Mouse (Mus musculus) lung, adult 2 months (tissue): ENCODE measurements around the gene Grhl3.

Source experiments
- CTCF ChIP-seq: fragments of 200-500 bp; IDR thresholded peaks from 2 replicates; pipeline ENCODE4 v1.5.1; 2011; ENCODE audit warnings: mild to moderate bottlenecking, low read length, control low read depth; ENCODE audit not compliant: insufficient read depth
- POLR2A ChIP-seq: fragments of 200-500 bp; IDR thresholded peaks from 2 replicates; pipeline ENCODE4 v1.6.1; 2011; ENCODE audit warnings: low read depth, mild to moderate bottlenecking, control low read depth, low read length, borderline replicate concordance; ENCODE audit errors: extremely low read depth

DNA sequence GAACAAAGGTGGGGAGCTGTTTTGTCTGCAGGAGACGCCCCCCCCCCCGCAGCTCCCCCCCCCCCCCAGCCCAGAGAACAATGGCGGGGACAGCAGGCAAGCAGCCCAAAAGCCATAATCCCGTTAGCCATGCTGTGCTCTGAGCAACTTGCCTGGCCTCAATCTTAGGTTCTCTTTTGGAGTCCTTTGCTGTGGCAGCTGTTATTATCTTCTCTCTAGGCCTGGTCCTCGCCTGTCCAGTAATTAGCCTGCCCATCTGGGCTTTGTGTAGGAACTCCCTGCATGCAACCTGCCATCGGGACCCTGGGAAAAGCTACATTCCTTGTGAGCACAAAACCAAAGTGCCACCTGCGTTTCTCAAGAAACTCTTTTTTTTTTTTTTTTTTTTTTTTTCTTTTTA, 49.5 kb downstream of the Grhl3 start:
- TF ChIP-seq POLR2A, result no peak
- TF ChIP-seq CTCF, result no peak
